Mouse (Mus musculus) forebrain, embryonic 16.5 days (tissue): ENCODE data around the gene Atxn2. TPM values are rescaled to one million over a fixed set of nuclear protein-coding genes. Genes with fewer than 3 reads are reported as not detected.
A peak's percentile ranks its signal among the peaks of the same experiment; 100 is the strongest.

Source experiments
- ATAC-seq: fragments of 200-750 bp; cut with Nextera tagmentation; 2 replicates; pipeline ENCODE4 v1.8.0; 2017; ENCODE audit warnings: mild to moderate bottlenecking, moderate library complexity
- H3K27ac ChIP-seq: fragments of 300-500 bp; sonication (generic); 2 replicates; pipeline ENCODE4 v1.5.1; 2014; ENCODE audit warnings: low read length, control low read depth
- H3K27me3 ChIP-seq: fragments of 300-500 bp; sonication (generic); replicated peaks from 2 replicates; pipeline ENCODE4 v1.6.1; 2014; ENCODE audit warnings: low read length; ENCODE audit not compliant: control insufficient read depth, insufficient read depth
- H3K36me3 ChIP-seq: fragments of 300-500 bp; sonication (generic); 2 replicates; pipeline ENCODE4 v1.6.1; 2014; ENCODE audit not compliant: control insufficient read depth, insufficient read depth
- H3K4me1 ChIP-seq: fragments of 300-500 bp; sonication (generic); replicated peaks from 2 replicates; pipeline ENCODE4 v1.6.1; 2014; ENCODE audit warnings: low read length; ENCODE audit not compliant: control insufficient read depth, insufficient read depth
- H3K4me2 ChIP-seq: fragments of 300-500 bp; sonication (generic); 2 replicates; pipeline ENCODE4 v1.6.1; 2014; ENCODE audit warnings: mild to moderate bottlenecking, low read length, control low read depth
- H3K4me3 ChIP-seq: fragments of 300-500 bp; sonication (generic); replicated peaks from 2 replicates; pipeline ENCODE4 v1.5.1; 2014; ENCODE audit warnings: mild to moderate bottlenecking, low read length, control low read depth
- H3K9ac ChIP-seq: fragments of 300-500 bp; sonication (generic); replicated peaks from 2 replicates; pipeline ENCODE4 v1.6.1; 2014; ENCODE audit warnings: low read depth, low read length, control low read depth
- H3K9me3 ChIP-seq: fragments of 300-500 bp; sonication (generic); 2 replicates; pipeline ENCODE4 v1.6.1; 2016; ENCODE audit warnings: low read length; ENCODE audit not compliant: control insufficient read depth
- WGBS: fragments of 180-500 bp; shearing (Covaris S2); extraction: QIAGEN DNeasy Blood & Tissue Kit; methylation state at CpG from one replicate; pipeline ENCODE4 v1.1.7; 2014; 5-methylcytosine and 5-hydroxymethylcytosine counted together
- polyA plus RNA-seq: library from polyadenylated mRNA; unstranded; fragments of >200 nt; fragmentation: Nextera tagmentation; extraction: Ambion mirVana; gene quantifications from 2 replicates; pipeline ENCODE4 v1.2.1, GENCODE M21; 2015

Atxn2 gene
- polyA plus RNA-seq, 1 experiment from 2014 or later, result 58.3 TPM

- Histone ChIP-seq H3K4me1 (no peaks in the 10 kb centered on the region), H3K27ac (no peak overlapping the region), H3K27me3 (no peaks in the 10 kb centered on the region), H3K9ac (no peak overlapping the region), H3K4me2 (no peak overlapping the region), H3K9me3 (no peaks in the 10 kb centered on the region), H3K36me3 (peaks cover 7% of the 10 kb centered on the region), H3K4me3 (no peak overlapping the region)
- 80% methylated on average over 5 of the region's 5 CpGs for WGBS
- ATAC-seq, result no peak
Observed at GRCm38 (mm10) chr5:121821552-121821951, 110.4 kb downstream of the Atxn2 start.

- no peak for ATAC-seq
- H3K9ac ChIP-seq, result no peak overlapping the region
- H3K36me3 ChIP-seq, result peaks cover 4% of the 10 kb centered on the region
- H3K4me3 ChIP-seq, result no peak overlapping the region
- H3K4me2 ChIP-seq, result no peak overlapping the region
- 79% methylated on average over 7 of the region's 7 CpGs for WGBS
- peaks cover 4% of the 10 kb centered on the region for H3K4me1 ChIP-seq
- H3K27ac ChIP-seq, result no peak overlapping the region
- H3K9me3 ChIP-seq, result no peaks in the 10 kb centered on the region
- no peaks in the 10 kb centered on the region for H3K27me3 ChIP-seq
Observed at GRCm38 (mm10) chr5:121822786-121823505, 111.8 kb downstream of the Atxn2 start.

- Histone ChIP-seq H3K27me3 (no peaks in the 10 kb centered on the region), H3K4me1 (peaks cover 12% of the 10 kb centered on the region), H3K9me3 (no peaks in the 10 kb centered on the region), H3K4me3 (no peak overlapping the region), H3K36me3 (peaks cover 2% of the 10 kb centered on the region), H3K27ac (no peak overlapping the region), H3K9ac (no peak overlapping the region), H3K4me2 (no peak overlapping the region)
- WGBS, result 100% methylated on average over 1 of the region's 1 CpGs
- ATAC-seq, result no peak
Observed at GRCm38 (mm10) chr5:121823668-121824067, 112.5 kb downstream of the Atxn2 start.

GRCm38 (mm10) chr5:121824121-121824520 is 113.0 kb downstream of the Atxn2 start:
- 69% methylated on average over 4 of the region's 4 CpGs for WGBS
- no peak overlapping the region for H3K4me3 ChIP-seq
- no peak overlapping the region for H3K4me2 ChIP-seq
- H3K4me1 ChIP-seq, result peaks cover 16% of the 10 kb centered on the region
- H3K9me3 ChIP-seq, result no peaks in the 10 kb centered on the region
- no peak overlapping the region for H3K27ac ChIP-seq
- no peaks in the 10 kb centered on the region for H3K27me3 ChIP-seq
- no peaks in the 10 kb centered on the region for H3K36me3 ChIP-seq
- H3K9ac ChIP-seq, result no peak overlapping the region
- no peak for ATAC-seq

- 84% methylated on average over 3 of the region's 3 CpGs for WGBS
Observed at GRCm38 (mm10) chr5:121825606-121826005, 114.5 kb downstream of the Atxn2 start.

GRCm38 (mm10) chr5:121827876-121828275 is 116.7 kb downstream of the Atxn2 start:
- WGBS, result 48% methylated on average over 4 of the region's 4 CpGs
- Histone ChIP-seq H3K27ac (no peak overlapping the region; the same call in 1 of the 2 replicates), H3K36me3 (no peaks in the 10 kb centered on the region)

More at GRCm38 (mm10) chr5:121825606-121826005, 114.5 kb downstream of the Atxn2 start:
- Histone ChIP-seq H3K9me3 (no peaks in the 10 kb centered on the region), H3K4me1 (peaks cover 18% of the 10 kb centered on the region), H3K36me3 (no peaks in the 10 kb centered on the region), H3K27ac (no peak overlapping the region), H3K9ac (no peak overlapping the region), H3K4me2 (no peak overlapping the region), H3K4me3 (no peak overlapping the region), H3K27me3 (peaks cover 2% of the 10 kb centered on the region; the same call in 1 of the 2 replicates)
- ATAC-seq, result no peak

GRCm38 (mm10) chr5:121828491-121829432 is 117.6 kb downstream of the Atxn2 start:
- no peaks in the 10 kb centered on the region for H3K9me3 ChIP-seq
- H3K9ac ChIP-seq, result peak overlapping the region; percentile 61
- no peaks in the 10 kb centered on the region for H3K36me3 ChIP-seq
- H3K4me1 ChIP-seq, result peaks cover 18% of the 10 kb centered on the region
- H3K27ac ChIP-seq, result no peak overlapping the region
- WGBS, result 5% methylated on average over 82 of the region's 82 CpGs
- ATAC-seq, result peak; percentile 62
- H3K27me3 ChIP-seq, result peaks cover 2% of the 10 kb centered on the region; the same call in 1 of the 2 replicates
- peak overlapping the region; percentile 51 for H3K4me3 ChIP-seq
- H3K4me2 ChIP-seq, result peak overlapping the region; percentile 95

More at GRCm38 (mm10) chr5:121827876-121828275, 116.7 kb downstream of the Atxn2 start:
- ATAC-seq, result peak; percentile 41
- H3K9ac ChIP-seq, result peak overlapping the region; percentile 61; the same call in 1 of the 2 replicates
- no peaks in the 10 kb centered on the region for H3K9me3 ChIP-seq
- peak overlapping the region; percentile 95 for H3K4me2 ChIP-seq
- peaks cover 2% of the 10 kb centered on the region; the same call in 1 of the 2 replicates for H3K27me3 ChIP-seq
- H3K4me3 ChIP-seq, result no peak overlapping the region
- peaks cover 18% of the 10 kb centered on the region for H3K4me1 ChIP-seq

- Histone ChIP-seq H3K9me3 (no peaks in the 10 kb centered on the region), H3K27ac (no peak overlapping the region), H3K4me3 (no peak overlapping the region), H3K36me3 (no peaks in the 10 kb centered on the region), H3K9ac (no peak overlapping the region), H3K27me3 (peaks cover 2% of the 10 kb centered on the region; the same call in 1 of the 2 replicates), H3K4me1 (peaks cover 27% of the 10 kb centered on the region), H3K4me2 (no peak overlapping the region)
- 86% methylated on average over 6 of the region's 6 CpGs for WGBS
- no peak for ATAC-seq
Observed at GRCm38 (mm10) chr5:121831002-121831601, 120.0 kb downstream of the Atxn2 start.
